Mouse (Mus musculus) CH12.LX (cell line): ENCODE measurements around the gene BC067074. TPM values are rescaled to one million over a fixed set of nuclear protein-coding genes. Genes with fewer than 3 reads are reported as not detected.

Source experiments
- DNase-seq: peaks from one replicate; pipeline ENCODE4 v3.0.0-alpha.2; 2013; ENCODE audit errors: extremely low read depth
- H3K27ac ChIP-seq: 2 replicates; pipeline ENCODE4 v1.5.1; 2012; ENCODE audit warnings: low read depth, mild to moderate bottlenecking, control low read depth, moderate library complexity; ENCODE audit not compliant: insufficient read depth
- H3K27me3 ChIP-seq: replicated peaks from 2 replicates; pipeline ENCODE3; 2012; ENCODE audit warnings: inconsistent platforms
- H3K36me3 ChIP-seq, 2 experiments: replicated peaks in 1 of 2; 2 replicates each; pipeline versions ENCODE3 to v1.6.1; 2012; ENCODE audit warnings: inconsistent platforms in 1 of 2, low read length in 1 of 2, mild to moderate bottlenecking in 1 of 2, mixed read lengths in 1 of 2, moderate library complexity in 1 of 2; ENCODE audit not compliant: control insufficient read depth in 1 of 2, insufficient read depth in 1 of 2
- H3K4me1 ChIP-seq, 2 experiments: 2 replicates each; pipeline ENCODE4 v1.6.1; 2012; ENCODE audit warnings: inconsistent platforms in 1 of 2, moderate library complexity in 1 of 2; ENCODE audit not compliant: insufficient read depth in 2 of 2, control insufficient read depth in 1 of 2
- H3K4me2 ChIP-seq: 2 replicates; pipeline ENCODE4 v1.6.1; 2012; ENCODE audit warnings: low read depth, mild to moderate bottlenecking, control low read depth; ENCODE audit not compliant: poor library complexity, insufficient read depth, severe bottlenecking
- H3K4me3 ChIP-seq, 3 experiments: fragments of 150-350 bp in 1 of 3; sonication (generic) in 1 of 3; replicated peaks in 1 of 3; 2 replicates each; pipeline versions ENCODE3 to v1.5.1; 2011 to 2012; ENCODE audit warnings: low read depth in 2 of 3, low read length in 2 of 3, mild to moderate bottlenecking in 2 of 3, moderate library complexity in 2 of 3, control low read depth in 1 of 3, improper control_type of control experiment in 1 of 3, inconsistent platforms in 1 of 3, mixed read lengths in 1 of 3; ENCODE audit not compliant: poor library complexity in 1 of 3
- H3K79me2 ChIP-seq: replicated peaks from 2 replicates; pipeline ENCODE4 v1.6.1; 2012; ENCODE audit warnings: mild to moderate bottlenecking, moderate library complexity; ENCODE audit not compliant: control insufficient read depth, poor library complexity, insufficient read depth, severe bottlenecking; ENCODE audit errors: extremely low read depth
- H3K9ac ChIP-seq: 2 replicates; pipeline ENCODE4 v1.6.1; 2012; ENCODE audit warnings: low read depth, mild to moderate bottlenecking, control low read depth, moderate library complexity; ENCODE audit not compliant: insufficient read depth
- H3K9me3 ChIP-seq: replicated peaks from 2 replicates; pipeline ENCODE3; 2012; ENCODE audit warnings: low read length, inconsistent platforms, mixed read lengths
- BHLHE40 ChIP-seq: IDR thresholded peaks from 2 replicates; pipeline ENCODE4 v1.6.1; 2011; ENCODE audit warnings: mild to moderate bottlenecking, low read depth, low read length, improper control_type of control experiment
- CHD1 ChIP-seq: IDR thresholded peaks from 2 replicates; pipeline ENCODE4 v1.6.1; 2012; ENCODE audit warnings: low read depth, low read length, improper control_type of control experiment, inconsistent platforms
- CTCF ChIP-seq, 2 experiments: IDR thresholded peaks in 1 of 2; conservative IDR thresholded peaks in 1 of 2; 2 replicates each; pipeline ENCODE4 v1.5.1; 2011 to 2012; ENCODE audit warnings: low read depth in 2 of 2, low read length in 2 of 2, improper control_type of control experiment in 1 of 2, inconsistent platforms in 1 of 2, mild to moderate bottlenecking in 1 of 2, moderate library complexity in 1 of 2
- ELF1 ChIP-seq: IDR thresholded peaks from 2 replicates; pipeline ENCODE4 v1.6.1; 2014; ENCODE audit warnings: low read depth, mild to moderate bottlenecking, inconsistent platforms, low read length, improper control_type of control experiment
- GABPA ChIP-seq: IDR thresholded peaks from 2 replicates; pipeline ENCODE4 v1.6.1; 2012; ENCODE audit warnings: low read depth, low read length, improper control_type of control experiment, inconsistent platforms; ENCODE audit not compliant: insufficient replicate concordance
- HCFC1 ChIP-seq: IDR thresholded peaks from 2 replicates; pipeline ENCODE4 v1.6.1; 2012; ENCODE audit warnings: low read depth, mild to moderate bottlenecking, inconsistent platforms, low read length, improper control_type of control experiment
- IRF4 ChIP-seq: IDR thresholded peaks from 2 replicates; pipeline ENCODE4 v1.6.1; 2014; ENCODE audit warnings: low read depth, mild to moderate bottlenecking, inconsistent platforms, low read length, improper control_type of control experiment
- JUN ChIP-seq: IDR thresholded peaks from 2 replicates; pipeline ENCODE4 v1.6.1; 2011; ENCODE audit warnings: low read depth, mild to moderate bottlenecking, low read length, improper control_type of control experiment, moderate library complexity; ENCODE audit not compliant: insufficient read depth
- JUND ChIP-seq: conservative IDR thresholded peaks from 2 replicates; pipeline ENCODE4 v1.6.1; 2011; ENCODE audit warnings: low read depth, low read length, improper control_type of control experiment
- MAX ChIP-seq: IDR thresholded peaks from 2 replicates; pipeline ENCODE4 v1.6.1; 2011; ENCODE audit warnings: low read length, improper control_type of control experiment
- NELFE ChIP-seq: IDR thresholded peaks from 2 replicates; pipeline ENCODE4 v1.6.1; 2011; ENCODE audit warnings: low read depth, low read length, improper control_type of control experiment
- POLR2A ChIP-seq: IDR thresholded peaks from 2 replicates; pipeline ENCODE4 v1.6.1; 2011; ENCODE audit warnings: low read depth, mild to moderate bottlenecking, improper control_type of control experiment, low read length
- POLR2AphosphoS2 ChIP-seq: IDR thresholded peaks from 2 replicates; pipeline ENCODE4 v1.6.1; 2011; ENCODE audit warnings: low read depth, low read length, improper control_type of control experiment
- RAD21 ChIP-seq: IDR thresholded peaks from 2 replicates; pipeline ENCODE4 v1.6.1; 2011; ENCODE audit warnings: low read depth, mild to moderate bottlenecking, low read length, improper control_type of control experiment, moderate library complexity
- RCOR1 ChIP-seq: conservative IDR thresholded peaks from 2 replicates; pipeline ENCODE4 v1.6.1; 2012; ENCODE audit warnings: low read depth, mild to moderate bottlenecking, inconsistent platforms, low read length, improper control_type of control experiment
- SIN3A ChIP-seq: IDR thresholded peaks from 2 replicates; pipeline ENCODE4 v1.6.1; 2012; ENCODE audit warnings: low read length, improper control_type of control experiment, inconsistent platforms
- TCF12 ChIP-seq: IDR thresholded peaks from 2 replicates; pipeline ENCODE4 v1.6.1; 2014; ENCODE audit warnings: low read depth, mild to moderate bottlenecking, inconsistent platforms, low read length, improper control_type of control experiment
- UBTF ChIP-seq: IDR thresholded peaks from 2 replicates; pipeline ENCODE4 v1.6.1; 2012; ENCODE audit warnings: low read depth, mild to moderate bottlenecking, inconsistent platforms, low read length, improper control_type of control experiment, moderate library complexity
- ZMIZ1 ChIP-seq: IDR thresholded peaks from 2 replicates; pipeline ENCODE4 v1.6.1; 2012; ENCODE audit warnings: low read depth, mild to moderate bottlenecking, inconsistent platforms, low read length, improper control_type of control experiment
- dilution Hi-C: fragments of 300-500 bp; cut with MboI; formaldehyde crosslinking; loops from 2 replicates; pipeline ENCODE4 v1.14.3; 2020; ENCODE audit warnings: low sequenced_read_pairs; ENCODE audit not compliant: extremely low pct_unique_long_range_greater_than_20kb, extremely low pct_ligation_motif_present
- in situ Hi-C: fragments of 300-500 bp; cut with MboI; formaldehyde crosslinking; loops from 3 replicates; pipeline ENCODE4 v1.14.3; 2019; ENCODE audit warnings: low sequenced_read_pairs, low pct_ligation_motif_present, low pct_unique_long_range_greater_than_20kb, mixed read lengths
- polyA plus RNA-seq: library from polyadenylated mRNA; unstranded; fragments of >175 nt; gene quantifications from 2 replicates; pipeline ENCODE4 v1.2.1, GENCODE M21; 2012; ENCODE audit warnings: low read depth; ENCODE audit not compliant: insufficient read length
- total RNA-seq, 2 experiments: library from RNA; depleted of rRNA; stranded (reverse); fragments of 300-350 nt in 1 of 2; fragments of >200 nt in 1 of 2; gene quantifications; 2 replicates each; pipeline ENCODE4 v1.2.3; 2012 to 2014

Gene BC067074
- total and polyA plus RNA-seq, 3 experiments = 0.93 TPM; not detected in 2

DNA sequence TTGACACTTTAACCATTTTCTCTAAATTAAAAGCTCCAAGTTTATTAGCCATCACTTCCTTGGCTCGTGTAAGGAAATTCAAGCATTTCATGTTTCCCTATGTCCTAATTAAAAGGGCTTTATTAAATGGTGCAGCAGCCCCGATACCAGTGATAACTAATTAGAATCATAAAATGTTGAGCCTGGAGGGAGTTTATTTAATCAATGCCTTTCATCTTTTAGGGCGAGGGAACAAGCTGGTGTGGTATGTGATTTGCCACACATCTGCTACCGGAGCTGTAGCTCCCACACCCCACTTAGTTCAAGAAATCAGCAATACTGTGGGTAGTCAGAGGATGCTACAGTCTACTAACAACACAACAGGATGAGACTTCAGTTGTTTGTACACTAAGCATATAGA is 3.2 kb upstream of the BC067074 start:
- Histone ChIP-seq H3K9me3 (peaks cover 7% of the 10 kb centered on the region), H3K4me3 (no peak overlapping the region), H3K27me3 (no peaks in the 10 kb centered on the region), H3K4me2 (no peak overlapping the region), H3K27ac (no peak overlapping the region), H3K36me3 (no peaks in the 10 kb centered on the region), H3K79me2 (no peaks in the 10 kb centered on the region), H3K9ac (no peak overlapping the region), H3K4me1 (no peaks in the 10 kb centered on the region)
- dilution Hi-C loops = no loop called here
- TF ChIP-seq JUND = no peak
- TF ChIP-seq HCFC1 = no peak
- TF ChIP-seq UBTF = no peak
- TF ChIP-seq MAX = no peak
- no peak for TF ChIP-seq NELFE
- no peak for DNase-seq
- in situ Hi-C loops = no loop called here

DNA sequence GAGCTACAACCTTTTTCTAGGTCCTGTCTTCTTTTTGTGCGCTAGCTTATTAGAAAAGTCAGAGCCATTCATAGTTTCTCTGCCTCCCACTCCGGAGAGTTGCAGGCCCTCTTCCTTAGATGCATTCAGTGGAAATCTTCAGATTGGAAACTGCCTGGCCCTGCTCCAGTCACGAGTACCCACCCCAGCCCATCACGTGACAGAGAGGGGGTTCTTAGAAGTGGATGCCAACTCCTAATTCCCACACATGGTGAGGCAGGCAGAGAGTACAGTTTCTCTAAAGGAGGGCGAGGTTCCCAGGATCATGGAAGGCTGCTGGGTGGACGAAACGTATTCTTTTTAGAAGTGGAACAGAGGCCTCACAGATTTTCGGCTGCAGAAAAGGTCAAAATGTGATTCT is 958 bp upstream of the BC067074 start:
- TF ChIP-seq CTCF (conservative IDR thresholded peaks at IDR 0.05 in 1 of 2, IDR thresholded peaks at IDR 0.05 in 1 of 2; ENCODE audit: low read depth in 2 of 2, low read length in 2 of 2) (no peak), MAX (no peak), GABPA (no peak), IRF4 (no peak), ELF1 (no peak), RAD21 (no peak), CHD1 (no peak), JUN (no peak), BHLHE40 (no peak), TCF12 (no peak), ZMIZ1 (no peak), POLR2AphosphoS2 (no peak), SIN3A (no peak), POLR2A (no peak), RCOR1 (no peak), NELFE (no peak)
- Histone ChIP-seq H3K4me2 (no peak overlapping the region), H3K9me3 (peaks cover 7% of the 10 kb centered on the region), H3K9ac (no peak overlapping the region), H3K27me3 (no peaks in the 10 kb centered on the region), H3K27ac (no peak overlapping the region), H3K4me1 (no peaks in the 10 kb centered on the region), H3K4me3 (no peak overlapping the region), H3K79me2 (no peaks in the 10 kb centered on the region), H3K36me3 (no peaks in the 10 kb centered on the region)
- in situ Hi-C loops = no loop called here
- no peak for DNase-seq
- dilution Hi-C loops = no loop called here
